Mouse (Mus musculus): ENCODE data around the gene Dmac2. TPM values are rescaled to one million over a fixed set of nuclear protein-coding genes. Genes with fewer than 3 reads are reported as not detected.

The Dmac2 gene
- polyA plus RNA-seq, 1 experiment from 2014 or later, result 37.8 TPM

Other genes with a start within 250 kb of the Dmac2 start
- not detected in 2 replicates for gene Cnfn, start 249.7 kb upstream of the Dmac2 start, polyA plus RNA-seq (2016; fragmentation: Nextera tagmentation; extraction: Ambion mirVana)
- gene Lipe, start 220.7 kb upstream of the Dmac2 start, polyA plus RNA-seq (2016; fragmentation: Nextera tagmentation; extraction: Ambion mirVana), result 11.9 and 12.1 TPM in 2 replicates
- 0.29 and 0.58 TPM in 2 replicates for gene Cxcl17, start 206.5 kb upstream of the Dmac2 start, polyA plus RNA-seq (2016; fragmentation: Nextera tagmentation; extraction: Ambion mirVana)
- 0.79 TPM in 2 replicates for gene Ceacam1, start 141.8 kb upstream of the Dmac2 start, polyA plus RNA-seq (2016; fragmentation: Nextera tagmentation; extraction: Ambion mirVana)
- gene Ceacam2, start 79.6 kb upstream of the Dmac2 start, polyA plus RNA-seq (2016; fragmentation: Nextera tagmentation; extraction: Ambion mirVana), result 0.09 and 0.34 TPM in 2 replicates
- gene Erich4, start 3.5 kb upstream of the Dmac2 start, polyA plus RNA-seq (2016; fragmentation: Nextera tagmentation; extraction: Ambion mirVana), result not detected in 2 replicates
- gene B3gnt8, start 7.2 kb downstream of the Dmac2 start, polyA plus RNA-seq (2016; fragmentation: Nextera tagmentation; extraction: Ambion mirVana), result 2.7 and 2.8 TPM in 2 replicates
- 57.5 and 61.3 TPM in 2 replicates for gene Bckdha, start 39.6 kb downstream of the Dmac2 start, polyA plus RNA-seq (2016; fragmentation: Nextera tagmentation; extraction: Ambion mirVana)
- gene Exosc5, start 39.8 kb downstream of the Dmac2 start, polyA plus RNA-seq (2016; fragmentation: Nextera tagmentation; extraction: Ambion mirVana), result 74.1 and 74.2 TPM in 2 replicates
- 2.7 and 3.1 TPM in 2 replicates for gene Tmem91, start 55.8 kb downstream of the Dmac2 start, polyA plus RNA-seq (2016; fragmentation: Nextera tagmentation; extraction: Ambion mirVana)
- gene B9d2, start 61.4 kb downstream of the Dmac2 start, polyA plus RNA-seq (2016; fragmentation: Nextera tagmentation; extraction: Ambion mirVana), result 30.4 and 30.5 TPM in 2 replicates
- gene Tgfb1, start 67.6 kb downstream of the Dmac2 start, polyA plus RNA-seq (2016; fragmentation: Nextera tagmentation; extraction: Ambion mirVana), result 1.6 and 2.2 TPM in 2 replicates
- gene Ccdc97, start 99.7 kb downstream of the Dmac2 start, polyA plus RNA-seq (2016; fragmentation: Nextera tagmentation; extraction: Ambion mirVana), result 20.6 and 23.6 TPM in 2 replicates
- gene Hnrnpul1, start 135.3 kb downstream of the Dmac2 start, polyA plus RNA-seq (2016; fragmentation: Nextera tagmentation; extraction: Ambion mirVana), result 67.6 and 75.0 TPM in 2 replicates
- 56.3 and 57.2 TPM in 2 replicates for gene Axl, start 169.3 kb downstream of the Dmac2 start, polyA plus RNA-seq (2016; fragmentation: Nextera tagmentation; extraction: Ambion mirVana)
- 1.2 and 2.1 TPM in 2 replicates for gene Cyp2s1, start 197.5 kb downstream of the Dmac2 start, polyA plus RNA-seq (2016; fragmentation: Nextera tagmentation; extraction: Ambion mirVana)